Mouse (Mus musculus) heart, postnatal 0 days (tissue): ENCODE data around the gene Gm498. TPM values are rescaled to one million over a fixed set of nuclear protein-coding genes. Genes with fewer than 3 reads are reported as not detected.

ENCODE experiments used
- ATAC-seq: fragments of 200-750 bp; cut with Nextera tagmentation; 2 replicates; pipeline ENCODE4 v1.8.0; 2017; ENCODE audit warnings: low read depth, moderate number of reproducible peaks, moderate library complexity; ENCODE audit not compliant: insufficient read depth
- DNase-seq: peaks from one replicate; pipeline ENCODE4 v3.0.0-alpha.2; 2016; ENCODE audit warnings: low spot score
- H3K27ac ChIP-seq: fragments of 300-500 bp; sonication (generic); 2 replicates; pipeline ENCODE4 v1.5.1; 2014; ENCODE audit warnings: low read depth, mild to moderate bottlenecking
- H3K27me3 ChIP-seq: fragments of 300-500 bp; sonication (generic); 2 replicates; pipeline ENCODE4 v1.6.1; 2014; ENCODE audit warnings: low read length, mixed read lengths; ENCODE audit not compliant: control insufficient read depth, insufficient read depth
- H3K36me3 ChIP-seq: fragments of 300-500 bp; sonication (generic); replicated peaks from 2 replicates; pipeline ENCODE4 v1.6.1; 2014; ENCODE audit warnings: low read length, mixed read lengths; ENCODE audit not compliant: control insufficient read depth, insufficient read depth
- H3K4me1 ChIP-seq: fragments of 300-500 bp; sonication (generic); 2 replicates; pipeline ENCODE4 v1.6.1; 2014; ENCODE audit warnings: antibody characterized with exemption; ENCODE audit not compliant: control insufficient read depth, insufficient read depth
- H3K4me2 ChIP-seq: fragments of 300-500 bp; sonication (generic); 2 replicates; pipeline ENCODE4 v1.6.1; 2014; ENCODE audit warnings: low read depth, mild to moderate bottlenecking, low read length, moderate library complexity
- H3K4me3 ChIP-seq: fragments of 300-500 bp; sonication (generic); 2 replicates; pipeline ENCODE4 v1.5.1; 2014; ENCODE audit warnings: low read depth, low read length
- H3K9ac ChIP-seq: fragments of 300-500 bp; sonication (generic); replicated peaks from 2 replicates; pipeline ENCODE4 v1.6.1; 2014; ENCODE audit warnings: low read depth, low read length, mixed read lengths
- H3K9me3 ChIP-seq: fragments of 300-500 bp; sonication (generic); replicated peaks from 2 replicates; pipeline ENCODE4 v1.6.1; 2016; ENCODE audit warnings: low read length; ENCODE audit not compliant: control insufficient read depth
- CTCF ChIP-seq: IDR thresholded peaks from 2 replicates; pipeline ENCODE4 v1.5.1; 2016; ENCODE audit warnings: antibody characterized with exemption, control low read depth, low read depth
- EP300 ChIP-seq: IDR thresholded peaks from 2 replicates; pipeline ENCODE4 v1.6.1; 2016; ENCODE audit warnings: antibody characterized with exemption, low read depth
- WGBS: fragments of 180-500 bp; shearing (Covaris S2); extraction: QIAGEN DNeasy Blood & Tissue Kit; methylation state at CpG from one replicate; pipeline ENCODE4 v1.1.7; 2014; 5-methylcytosine and 5-hydroxymethylcytosine counted together
- polyA plus RNA-seq: library from polyadenylated mRNA; unstranded; fragments of >200 nt; fragmentation: Nextera tagmentation; extraction: Ambion mirVana; gene quantifications from 2 replicates; pipeline ENCODE4 v1.2.1, GENCODE M21; 2015
- total RNA-seq: library from RNA; depleted of rRNA; stranded (reverse); fragments of >200 nt; gene quantifications from 2 replicates; pipeline ENCODE4 v1.2.3, GENCODE M21; 2014; ENCODE audit warnings: low replicate concordance

Gm498 gene
- total and polyA plus RNA-seq, 2 experiments from 2014 or later: not detected

DNA sequence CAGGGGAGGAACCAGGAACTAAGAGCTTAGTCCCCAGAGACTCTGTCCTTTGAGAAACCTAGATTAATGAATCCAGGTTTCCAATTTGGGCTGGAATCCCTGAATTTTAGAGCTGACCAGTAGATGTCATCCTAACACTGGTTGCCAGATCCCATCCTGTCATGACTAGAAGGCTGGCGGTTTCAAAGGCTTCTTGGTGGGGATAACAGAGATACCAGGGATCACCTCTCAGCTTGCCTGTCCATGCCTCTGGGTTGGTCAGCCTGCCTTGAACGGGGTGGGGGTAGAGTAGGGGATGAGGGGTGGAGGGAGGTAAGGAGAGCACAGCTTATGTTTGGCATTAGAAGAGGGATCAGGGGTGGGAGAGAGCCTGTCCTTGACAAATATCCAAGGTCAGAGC, 34.0 kb downstream of the Gm498 start:
- Histone ChIP-seq H3K36me3 (no peaks in the 10 kb centered on the region), H3K27me3 (no peaks in the 10 kb centered on the region), H3K9me3 (no peaks in the 10 kb centered on the region), H3K4me2 (no peak overlapping the region), H3K9ac (no peak overlapping the region), H3K4me3 (no peak overlapping the region), H3K27ac (no peak overlapping the region), H3K4me1 (no peaks in the 10 kb centered on the region)
- TF ChIP-seq CTCF: peak; percentile 20; the same call in 1 of the 2 replicates
- TF ChIP-seq EP300: no peak
- ATAC-seq: no peak
- DNase-seq: no peak
- 16% methylated on average over 2 of the region's 2 CpGs for WGBS

DNA sequence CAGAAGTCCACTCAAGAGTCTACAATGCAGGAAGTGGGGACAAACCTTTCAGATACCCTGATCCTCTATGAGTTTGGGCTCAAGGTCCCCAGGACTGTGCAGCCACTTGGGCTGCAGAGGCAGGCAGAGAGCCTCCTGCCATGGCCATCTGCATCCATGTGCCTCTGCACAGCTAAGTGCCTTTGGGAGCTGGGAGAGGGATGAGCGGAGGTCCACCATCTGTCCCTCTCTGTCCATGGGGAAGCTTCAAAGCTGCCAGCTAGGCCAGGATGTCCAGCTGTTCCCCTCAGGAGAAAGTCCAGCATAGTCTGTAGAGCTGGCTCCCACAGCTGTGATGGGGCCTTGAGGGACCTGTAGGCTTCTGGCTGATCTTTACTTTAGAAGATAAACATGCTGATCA, 38.5 kb downstream of the Gm498 start:
- Histone ChIP-seq H3K36me3 (no peaks in the 10 kb centered on the region), H3K4me2 (no peak overlapping the region)
- DNase-seq: no peak

DNA sequence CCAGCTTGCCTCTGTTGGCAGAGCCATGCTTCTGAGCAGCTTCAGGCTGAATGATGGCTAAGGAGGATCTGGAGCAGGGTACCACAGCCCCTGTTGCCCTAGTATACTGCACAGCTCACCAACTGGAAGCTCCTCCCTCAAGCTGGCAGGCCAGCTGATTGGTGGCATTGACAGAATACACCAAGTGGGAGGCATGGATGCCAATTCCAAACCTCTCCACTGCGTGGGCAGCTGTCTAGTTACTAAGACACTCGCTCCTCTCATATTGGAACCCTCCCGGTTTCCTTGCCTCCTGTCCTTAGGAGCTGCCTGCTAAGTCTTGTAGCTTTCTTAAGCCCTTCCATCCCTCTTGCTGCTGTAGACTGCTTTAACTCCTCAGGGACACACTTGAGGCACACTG, 39.0 kb downstream of the Gm498 start:
- H3K4me1 ChIP-seq: no peaks in the 10 kb centered on the region
- 64% methylated on average over 3 of the region's 3 CpGs for WGBS
- no peak overlapping the region for H3K27ac ChIP-seq
- H3K9ac ChIP-seq: no peak overlapping the region
- DNase-seq (no peak), ATAC-seq (no peak)
- H3K4me3 ChIP-seq: no peak overlapping the region
- H3K4me2 ChIP-seq: no peak overlapping the region
- no peaks in the 10 kb centered on the region for H3K9me3 ChIP-seq
- no peaks in the 10 kb centered on the region for H3K27me3 ChIP-seq
- TF ChIP-seq CTCF: no peak
- H3K36me3 ChIP-seq: no peaks in the 10 kb centered on the region

More for the DNA sequence above, 38.5 kb downstream of the Gm498 start:
- no peak overlapping the region for H3K27ac ChIP-seq
- no peaks in the 10 kb centered on the region for H3K4me1 ChIP-seq
- no peaks in the 10 kb centered on the region for H3K9me3 ChIP-seq
- no peak overlapping the region for H3K4me3 ChIP-seq
- TF ChIP-seq EP300 (no peak), CTCF (no peak)
- WGBS: 63% methylated on average over 1 of the region's 1 CpGs
- no peak for ATAC-seq
- H3K27me3 ChIP-seq: no peaks in the 10 kb centered on the region
- no peak overlapping the region for H3K9ac ChIP-seq

DNA sequence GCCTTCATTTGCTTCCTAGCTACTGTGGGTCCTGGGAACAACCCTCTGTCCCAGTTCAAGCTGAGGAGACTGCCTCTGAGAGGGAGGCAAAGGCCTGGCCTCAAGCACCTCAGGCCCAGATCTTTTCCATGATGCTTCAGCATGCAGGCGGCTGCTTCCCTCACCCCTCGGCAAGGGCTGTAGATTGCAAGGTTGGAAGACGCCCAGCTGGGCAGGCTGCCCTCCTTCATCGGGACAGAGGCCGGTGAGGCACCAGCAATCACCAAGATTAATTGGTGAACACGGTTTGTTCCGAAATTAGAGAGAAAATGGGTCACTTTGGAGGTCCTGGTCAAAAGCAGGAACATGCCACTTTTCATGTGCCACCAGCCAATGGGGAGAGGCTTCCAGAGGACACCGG, 47.0 kb downstream of the Gm498 start:
- Histone ChIP-seq H3K4me3 (no peak overlapping the region), H3K9me3 (no peaks in the 10 kb centered on the region), H3K4me2 (no peak overlapping the region), H3K27me3 (no peaks in the 10 kb centered on the region; the same call in 1 of the 2 replicates), H3K27ac (no peak overlapping the region), H3K9ac (no peak overlapping the region), H3K36me3 (no peaks in the 10 kb centered on the region), H3K4me1 (no peaks in the 10 kb centered on the region)
- TF ChIP-seq EP300: no peak
- no peak for TF ChIP-seq CTCF
- DNase-seq (no peak), ATAC-seq (no peak; the same call in 1 of the 2 replicates)
- WGBS: 81% methylated on average over 8 of the region's 8 CpGs

DNA sequence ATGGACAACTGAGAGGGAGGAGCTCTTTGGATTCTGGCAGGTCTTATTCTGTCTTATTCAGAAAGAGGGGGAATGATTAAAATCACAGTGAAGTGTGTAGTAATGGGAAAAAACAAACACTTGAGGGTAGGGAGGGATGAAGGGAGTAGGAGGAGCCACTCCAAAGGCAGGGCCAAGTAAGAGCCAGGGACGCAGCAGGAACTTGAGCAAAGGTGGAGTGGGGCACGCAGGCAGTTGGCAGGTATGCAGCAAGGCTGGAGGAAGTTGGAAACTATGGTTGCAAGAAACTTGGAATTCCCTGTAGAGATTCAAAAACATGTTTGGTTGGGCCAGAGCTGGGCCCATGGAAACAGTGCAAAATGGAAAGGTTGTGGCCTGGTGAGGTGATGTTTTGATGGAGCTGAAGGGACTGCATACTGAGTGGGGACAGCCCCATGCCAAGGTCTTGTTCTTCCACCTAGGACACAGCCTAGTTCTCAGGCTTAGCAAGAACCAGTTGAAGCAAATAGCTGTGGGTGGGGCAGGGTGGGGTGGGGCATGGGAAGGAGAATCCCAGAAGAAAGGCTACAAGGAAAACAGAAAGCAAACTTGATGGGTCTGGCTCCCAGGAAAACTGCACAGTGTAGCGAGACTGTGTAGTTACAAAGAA, 52.5 kb downstream of the Gm498 start:
- Histone ChIP-seq H3K9ac (no peak overlapping the region), H3K4me2 (no peak overlapping the region), H3K4me3 (no peak overlapping the region), H3K27me3 (no peaks in the 10 kb centered on the region; the same call in 1 of the 2 replicates), H3K36me3 (no peaks in the 10 kb centered on the region), H3K27ac (no peak overlapping the region), H3K9me3 (no peaks in the 10 kb centered on the region), H3K4me1 (no peaks in the 10 kb centered on the region)
- 70% methylated on average over 3 of the region's 3 CpGs for WGBS
- ATAC-seq (no peak), DNase-seq (no peak)
- TF ChIP-seq CTCF (no peak), EP300 (no peak)

DNA sequence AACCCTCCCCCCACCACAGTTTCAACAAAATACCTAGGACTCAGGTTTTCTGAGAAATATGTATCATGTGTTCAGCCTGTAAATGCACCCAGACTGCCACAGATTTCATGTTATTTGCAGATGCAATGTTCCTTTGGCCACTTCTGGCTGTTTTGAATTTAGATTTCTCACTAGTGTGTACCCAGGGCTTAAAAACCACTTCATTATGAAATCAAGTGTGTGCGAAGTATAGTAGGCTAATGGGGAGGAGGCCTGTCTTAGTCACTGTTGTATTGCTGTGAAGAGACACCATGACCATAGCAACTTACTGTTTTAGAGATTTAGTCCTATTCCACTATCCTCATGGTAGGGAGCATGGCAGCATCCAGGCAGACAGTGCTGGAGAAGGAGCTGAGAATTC, 63.3 kb downstream of the Gm498 start:
- 83% methylated on average over 1 of the region's 1 CpGs for WGBS
- Histone ChIP-seq H3K27ac (no peak overlapping the region), H3K4me1 (no peaks in the 10 kb centered on the region), H3K36me3 (no peaks in the 10 kb centered on the region), H3K9ac (no peak overlapping the region), H3K27me3 (no peaks in the 10 kb centered on the region), H3K4me2 (no peak overlapping the region), H3K9me3 (no peaks in the 10 kb centered on the region), H3K4me3 (no peak overlapping the region)
- TF ChIP-seq EP300 (no peak), CTCF (no peak)
- ATAC-seq (no peak), DNase-seq (no peak)
